Mouse (Mus musculus) heart, adult 2 months (tissue): ENCODE results near the gene Vmn2r76. TPM values are rescaled to one million over a fixed set of nuclear protein-coding genes. Genes with fewer than 3 reads are reported as not detected.
"Not testable (repeated sequence)": the region's sequence is repeated elsewhere in the genome, so short reads cannot be mapped to it uniquely, and the experiment has no call there.

ENCODE experiments used
- DNase-seq, 2 experiments: peaks; one replicate each; pipeline ENCODE4 v3.0.0; 2021
- H3K27ac ChIP-seq: fragments of 200-600 bp; 2 replicates; pipeline ENCODE4 v1.8.1; 2022
- H3K27me3 ChIP-seq: fragments of 200-500 bp; 2 replicates; pipeline ENCODE4 v1.6.1; 2012; ENCODE audit warnings: mild to moderate bottlenecking, low read length, inconsistent platforms, mixed read lengths; ENCODE audit not compliant: control insufficient read depth, insufficient read depth
- H3K36me3 ChIP-seq: fragments of 200-500 bp; 2 replicates; pipeline ENCODE4 v1.6.1; 2012; ENCODE audit warnings: low read length, inconsistent platforms; ENCODE audit not compliant: control insufficient read depth, insufficient read depth
- H3K4me1 ChIP-seq: fragments of 200-500 bp; 2 replicates; pipeline ENCODE4 v1.6.1; 2011; ENCODE audit warnings: low read length; ENCODE audit not compliant: control insufficient read depth, insufficient read depth
- H3K4me3 ChIP-seq: fragments of 200-600 bp; 2 replicates; pipeline ENCODE4 v1.8.1; 2022
- H3K79me2 ChIP-seq: fragments of 200-500 bp; replicated peaks from 2 replicates; pipeline ENCODE4 v1.6.1; 2012; ENCODE audit warnings: mild to moderate bottlenecking, inconsistent platforms, low read length, moderate library complexity, mixed read lengths; ENCODE audit not compliant: control insufficient read depth, insufficient read depth
- H3K9ac ChIP-seq: fragments of 200-500 bp; 2 replicates; pipeline ENCODE4 v1.6.1; 2012; ENCODE audit warnings: low read depth, mild to moderate bottlenecking, control low read depth, inconsistent platforms, low read length, mixed read lengths
- CTCF ChIP-seq: fragments of 200-600 bp; IDR thresholded peaks from 2 replicates; pipeline ENCODE4 v1.8.1; 2022; ENCODE audit warnings: antibody characterized with exemption, mild to moderate bottlenecking, moderate library complexity
- EP300 ChIP-seq: fragments of 200-500 bp; IDR thresholded peaks from 2 replicates; pipeline ENCODE4 v1.6.1; 2011; ENCODE audit warnings: low read depth, low read length, control low read depth; ENCODE audit not compliant: insufficient read depth
- POLR2A ChIP-seq: fragments of 200-500 bp; IDR thresholded peaks from 2 replicates; pipeline ENCODE4 v1.6.1; 2011; ENCODE audit warnings: mild to moderate bottlenecking, low read depth, low read length, control low read depth; ENCODE audit not compliant: insufficient read depth
- WGBS: fragments of 180-500 bp; shearing (Covaris S2); methylation state at CpG from one replicate; pipeline ENCODE4 v1.1.7; 2018; 5-methylcytosine and 5-hydroxymethylcytosine counted together
- intact Hi-C: fragments of 180-260 bp; cut with DNase I; formaldehyde crosslinking; loops from one replicate; pipeline ENCODE4 v1.15.1; 2025
- long read RNA-seq: library from polyadenylated mRNA; stranded (forward); transcript quantifications from one replicate; pipeline ENCODE4 v2.0.0, GENCODE M21; 2021
- polyA plus RNA-seq: library from polyadenylated mRNA; depleted of rRNA; stranded (reverse); fragments of >200 nt; gene quantifications from 2 replicates; pipeline ENCODE4 v1.2.3, GENCODE M21; 2012; rRNA removed
- total RNA-seq, 2 experiments: library from RNA; stranded (reverse); gene quantifications; 2 replicates each; pipeline ENCODE4 v1.2.3; 2021

Gene Vmn2r76
- total RNA-seq (not detected), polyA plus RNA-seq (not detected in 2 replicates)
- long read RNA-seq: 0 reads

GRCm38 (mm10) chr7:86246208-86246607 is at the start of gene Vmn2r76:
Gene Vmn2r76, minus strand, starts transcription at chr7:86246308.
- no peaks in the 10 kb centered on the region for H3K79me2 ChIP-seq
- H3K27ac ChIP-seq: no peak within 1 kb of the TSS
- H3K9ac ChIP-seq: no peak within 1 kb of the TSS
- no peak for TF ChIP-seq CTCF
- no peak for TF ChIP-seq EP300
- TF ChIP-seq POLR2A: no peak
- intact Hi-C loops: no loop called here
- no peak within 1 kb of the TSS for H3K4me3 ChIP-seq
- no peaks in the 10 kb centered on the region for H3K4me1 ChIP-seq
- DNase-seq: no peak
- WGBS: 42% methylated on average over 1 of the region's 1 CpGs
- H3K36me3 ChIP-seq: no peaks in the 10 kb centered on the region
- no peaks in the 10 kb centered on the region for H3K27me3 ChIP-seq

GRCm38 (mm10) chr7:86277072-86277471 is 31.0 kb upstream of the Vmn2r76 start, which contains the start of gene Olfr310:
Gene Olfr310, minus strand, starts transcription at chr7:86277172.
- Histone ChIP-seq H3K4me1 (no peaks in the 10 kb centered on the region), H3K9ac (no peak within 1 kb of the TSS), H3K27ac (no peak within 1 kb of the TSS), H3K4me3 (no peak within 1 kb of the TSS), H3K27me3 (no peaks in the 10 kb centered on the region), H3K79me2 (no peaks in the 10 kb centered on the region), H3K36me3 (no peaks in the 10 kb centered on the region)
- intact Hi-C loops: no loop called here
- WGBS: 38% methylated on average over 1 of the region's 1 CpGs
- DNase-seq: no peak
- TF ChIP-seq POLR2A (no peak), EP300 (no peak), CTCF (no peak)

- H3K4me3 ChIP-seq: no peak overlapping the region
These were observed 34.8 kb downstream of the Vmn2r76 start for GRCm38 (mm10) chr7:86211345-86211744.

DNA sequence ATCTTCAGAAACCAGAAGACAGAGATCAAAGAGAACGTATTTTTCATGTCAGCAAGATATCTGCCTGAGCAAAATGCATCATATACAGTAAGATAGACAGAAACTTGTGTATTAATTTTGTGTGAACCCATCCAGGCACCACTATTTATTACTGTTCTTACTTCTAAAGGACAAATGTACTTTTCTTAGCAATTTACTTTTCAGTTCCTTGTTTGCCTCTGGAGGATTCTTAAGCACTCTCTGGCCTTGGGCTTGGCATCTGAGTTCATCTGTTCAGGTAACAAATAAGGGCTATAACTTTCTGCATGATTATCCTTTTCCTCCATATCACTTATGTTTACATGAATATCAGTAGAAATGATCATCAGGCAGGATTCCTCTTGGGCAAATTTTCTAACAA is 74.4 kb downstream of the Vmn2r76 start, which contains the start of gene Vmn2r75:
TSS of gene Vmn2r75 (minus strand) at position 101 of the 400 bp plus-strand sequence.
- H3K79me2 ChIP-seq, H3K4me1 ChIP-seq, DNase-seq, H3K9ac ChIP-seq, intact Hi-C loops, H3K4me3 ChIP-seq, H3K27ac ChIP-seq, H3K27me3 ChIP-seq, H3K36me3 ChIP-seq: not testable (repeated sequence)
- WGBS: 23% methylated on average over 1 of the region's 1 CpGs

More at GRCm38 (mm10) chr7:86211345-86211744, 34.8 kb downstream of the Vmn2r76 start:
- H3K9ac ChIP-seq: no peak overlapping the region
- H3K27me3 ChIP-seq: no peaks in the 10 kb centered on the region
- intact Hi-C loops: no loop called here
- no peak for DNase-seq
- H3K4me1 ChIP-seq: no peaks in the 10 kb centered on the region
- no peaks in the 10 kb centered on the region for H3K36me3 ChIP-seq
- TF ChIP-seq CTCF (no peak), EP300 (no peak), POLR2A (no peak)
- no peak overlapping the region for H3K27ac ChIP-seq
- H3K79me2 ChIP-seq: no peaks in the 10 kb centered on the region

Other genes starting within 250 kb of the Vmn2r76 start
- not detected for gene Vmn2r75, start 74.5 kb downstream of the Vmn2r76 start, total RNA-seq
- gene Vmn2r75, start 74.5 kb downstream of the Vmn2r76 start, polyA plus RNA-seq: not detected in 2 replicates
- not detected for gene Olfr310, start 30.9 kb upstream of the Vmn2r76 start, total RNA-seq
- not detected in 2 replicates for gene Olfr310, start 30.9 kb upstream of the Vmn2r76 start, polyA plus RNA-seq
- not detected for gene Olfr309, start 67.4 kb upstream of the Vmn2r76 start, total RNA-seq
- not detected in 2 replicates for gene Olfr309, start 67.4 kb upstream of the Vmn2r76 start, polyA plus RNA-seq
- not detected for gene Olfr308, start 79.3 kb upstream of the Vmn2r76 start, total RNA-seq
- gene Olfr308, start 79.3 kb upstream of the Vmn2r76 start, polyA plus RNA-seq: not detected in 2 replicates
- gene Olfr307, start 91.3 kb upstream of the Vmn2r76 start, total RNA-seq: not detected
- gene Olfr307, start 91.3 kb upstream of the Vmn2r76 start, polyA plus RNA-seq: not detected in 2 replicates
- not detected for gene Olfr305, start 120.6 kb upstream of the Vmn2r76 start, total RNA-seq
- gene Olfr305, start 120.6 kb upstream of the Vmn2r76 start, polyA plus RNA-seq: not detected in 2 replicates
- not detected for gene Olfr304, start 140.3 kb upstream of the Vmn2r76 start, total RNA-seq
- not detected in 2 replicates for gene Olfr304, start 140.3 kb upstream of the Vmn2r76 start, polyA plus RNA-seq
- not detected for gene Olfr303, start 151.5 kb upstream of the Vmn2r76 start, total RNA-seq
- not detected in 2 replicates for gene Olfr303, start 151.5 kb upstream of the Vmn2r76 start, polyA plus RNA-seq
- gene Olfr301, start 157.5 kb upstream of the Vmn2r76 start, total RNA-seq: not detected
- gene Olfr301, start 157.5 kb upstream of the Vmn2r76 start, polyA plus RNA-seq: not detected in 2 replicates
- gene Olfr299, start 213.6 kb upstream of the Vmn2r76 start, total RNA-seq: not detected
- gene Olfr299, start 213.6 kb upstream of the Vmn2r76 start, polyA plus RNA-seq: not detected in 2 replicates
- gene Olfr298, start 246.2 kb upstream of the Vmn2r76 start, total RNA-seq: not detected
- not detected in 2 replicates for gene Olfr298, start 246.2 kb upstream of the Vmn2r76 start, polyA plus RNA-seq